Mouse (Mus musculus): ENCODE data around the gene Cdh1. TPM values are rescaled to one million over a fixed set of nuclear protein-coding genes. Genes with fewer than 3 reads are reported as not detected.

The Cdh1 gene
- polyA plus RNA-seq, 1 experiment: 1.8 TPM

- Histone ChIP-seq H3K27ac (ENCODE audit: insufficient read depth, low read length) (no peak overlapping the region), H3K4me1 (ENCODE audit: control insufficient read depth, insufficient read depth, low read length) (no peaks in the 10 kb centered on the region), H3K4me3 (ENCODE audit: insufficient read depth, low read length) (no peak overlapping the region)
- no peak for TF ChIP-seq POLR2A (IDR thresholded peaks at IDR 0.05; ENCODE audit: extremely low read depth, insufficient read depth, low read length)
- no peak for TF ChIP-seq CTCF (IDR thresholded peaks at IDR 0.05; ENCODE audit: extremely low read depth, insufficient read depth, low read length)
Observed at GRCm38 (mm10) chr8:106646731-106647130, 43.6 kb downstream of the Cdh1 start.

- no peaks in the 10 kb centered on the region for H3K4me1 ChIP-seq (ENCODE audit: control insufficient read depth, insufficient read depth, low read length)
- TF ChIP-seq CTCF (IDR thresholded peaks at IDR 0.05; ENCODE audit: extremely low read depth, insufficient read depth, low read length) (peak; percentile 69), POLR2A (IDR thresholded peaks at IDR 0.05; ENCODE audit: extremely low read depth, insufficient read depth, low read length) (no peak)
- no peak overlapping the region for H3K4me3 ChIP-seq (ENCODE audit: insufficient read depth, low read length)
- H3K27ac ChIP-seq (ENCODE audit: insufficient read depth, low read length): no peak overlapping the region
Observed at GRCm38 (mm10) chr8:106647387-106647786, 44.2 kb downstream of the Cdh1 start.

- TF ChIP-seq POLR2A (IDR thresholded peaks at IDR 0.05; ENCODE audit: extremely low read depth, insufficient read depth, low read length) (no peak), CTCF (IDR thresholded peaks at IDR 0.05; ENCODE audit: extremely low read depth, insufficient read depth, low read length) (no peak)
- no peak overlapping the region for H3K27ac ChIP-seq (ENCODE audit: insufficient read depth, low read length)
- no peak overlapping the region for H3K4me3 ChIP-seq (ENCODE audit: insufficient read depth, low read length)
- H3K4me1 ChIP-seq (ENCODE audit: control insufficient read depth, insufficient read depth, low read length): no peaks in the 10 kb centered on the region
Observed at GRCm38 (mm10) chr8:106648421-106648820, 45.3 kb downstream of the Cdh1 start.

DNA sequence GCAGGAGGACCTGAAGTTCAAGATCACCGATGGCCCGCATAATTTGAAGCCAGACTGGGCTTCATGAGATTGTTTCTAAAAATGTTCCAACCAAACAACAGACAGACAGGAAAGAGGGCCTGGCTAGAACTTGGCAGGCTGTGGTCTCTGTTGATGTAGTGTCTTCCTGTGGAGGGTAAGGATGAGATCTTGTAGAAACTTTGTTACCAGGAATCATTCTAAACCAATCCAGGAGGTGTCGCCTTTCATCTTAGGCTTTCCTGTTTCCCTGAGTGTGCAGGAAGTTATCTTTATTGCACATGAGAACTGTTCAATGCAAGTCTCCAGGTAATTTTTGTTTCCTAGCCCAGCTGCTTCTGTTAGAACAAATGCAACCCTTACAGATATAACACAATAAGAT lies 48.8 kb downstream of the Cdh1 start:
- TF ChIP-seq CTCF (IDR thresholded peaks at IDR 0.05; ENCODE audit: extremely low read depth, insufficient read depth, low read length) (no peak), POLR2A (IDR thresholded peaks at IDR 0.05; ENCODE audit: extremely low read depth, insufficient read depth, low read length) (no peak)
- Histone ChIP-seq H3K27ac (ENCODE audit: insufficient read depth, low read length) (no peak overlapping the region), H3K4me1 (ENCODE audit: control insufficient read depth, insufficient read depth, low read length) (no peaks in the 10 kb centered on the region), H3K4me3 (ENCODE audit: insufficient read depth, low read length) (no peak overlapping the region)

DNA sequence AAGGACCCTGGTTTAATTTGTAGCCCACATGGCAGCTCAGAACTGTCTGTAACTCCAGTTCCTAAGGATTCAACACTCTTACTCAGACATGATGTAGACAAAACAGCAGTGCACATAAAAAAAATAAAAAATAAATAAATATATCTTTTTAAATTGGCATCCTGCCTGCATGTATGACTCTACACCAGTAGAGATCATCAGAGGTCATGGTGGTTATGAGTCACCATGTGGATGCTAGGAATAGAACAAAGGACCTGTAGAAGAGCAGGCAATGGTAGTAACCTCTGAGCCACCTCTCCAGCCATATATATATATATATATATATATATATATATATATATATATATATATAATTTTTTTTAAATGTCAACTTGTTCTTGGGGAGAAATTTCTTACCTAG lies 52.9 kb downstream of the Cdh1 start:
- Histone ChIP-seq H3K4me3 (ENCODE audit: insufficient read depth, low read length) (no peak overlapping the region), H3K4me1 (ENCODE audit: control insufficient read depth, insufficient read depth, low read length) (no peaks in the 10 kb centered on the region), H3K27ac (ENCODE audit: insufficient read depth, low read length) (no peak overlapping the region)
- TF ChIP-seq POLR2A (IDR thresholded peaks at IDR 0.05; ENCODE audit: extremely low read depth, insufficient read depth, low read length): no peak
- TF ChIP-seq CTCF (IDR thresholded peaks at IDR 0.05; ENCODE audit: extremely low read depth, insufficient read depth, low read length): no peak

DNA sequence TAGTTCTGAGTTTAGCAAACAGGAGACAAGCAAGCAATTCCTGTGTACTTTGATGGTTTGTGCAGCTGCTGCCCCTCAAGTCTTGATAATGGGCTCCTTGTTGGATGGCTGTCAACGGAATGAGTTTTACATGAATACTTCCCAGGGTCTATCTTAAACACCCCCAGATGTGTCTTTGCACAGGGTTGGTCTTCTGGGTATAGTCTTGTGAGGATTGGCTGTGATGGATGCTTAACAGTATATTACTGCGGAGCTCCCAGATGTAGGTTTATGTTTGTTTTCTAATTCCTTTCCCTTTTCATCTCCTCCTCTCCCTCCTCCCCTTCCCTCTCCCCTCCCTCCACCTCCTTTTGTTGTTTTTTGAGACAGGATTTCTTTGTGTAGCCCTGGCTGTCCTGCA lies 69.6 kb downstream of the Cdh1 start:
- no peak overlapping the region for H3K27ac ChIP-seq (ENCODE audit: insufficient read depth, low read length)
- no peaks in the 10 kb centered on the region for H3K4me1 ChIP-seq (ENCODE audit: control insufficient read depth, insufficient read depth, low read length)
- H3K4me3 ChIP-seq (ENCODE audit: insufficient read depth, low read length): no peak overlapping the region
- TF ChIP-seq POLR2A (IDR thresholded peaks at IDR 0.05; ENCODE audit: extremely low read depth, insufficient read depth, low read length) (no peak), CTCF (IDR thresholded peaks at IDR 0.05; ENCODE audit: extremely low read depth, insufficient read depth, low read length) (no peak)

DNA sequence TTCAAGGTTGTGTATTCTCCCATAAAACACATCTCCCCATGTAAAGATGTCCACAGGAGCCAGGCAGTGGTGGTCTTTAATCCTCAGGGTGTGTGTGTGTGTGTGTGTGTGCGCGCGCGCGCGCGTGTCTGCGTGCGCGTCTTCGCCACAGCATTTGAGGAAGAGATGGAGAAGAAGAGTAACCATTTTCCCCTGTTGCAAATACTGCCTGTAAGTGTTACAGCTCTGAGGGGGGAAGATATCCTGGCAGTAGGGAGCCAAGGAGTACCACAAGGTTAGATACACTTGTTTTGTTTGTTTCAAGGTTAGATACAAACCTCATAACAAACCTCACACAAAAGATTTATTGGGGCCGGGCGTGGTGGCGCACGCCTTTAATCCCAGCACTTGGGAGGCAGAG lies 71.2 kb downstream of the Cdh1 start:
- TF ChIP-seq POLR2A (IDR thresholded peaks at IDR 0.05; ENCODE audit: extremely low read depth, insufficient read depth, low read length): no peak
- TF ChIP-seq CTCF (IDR thresholded peaks at IDR 0.05; ENCODE audit: extremely low read depth, insufficient read depth, low read length): no peak
- Histone ChIP-seq H3K27ac (ENCODE audit: insufficient read depth, low read length) (no peak overlapping the region), H3K4me1 (ENCODE audit: control insufficient read depth, insufficient read depth, low read length) (no peaks in the 10 kb centered on the region), H3K4me3 (ENCODE audit: insufficient read depth, low read length) (no peak overlapping the region)

GRCm38 (mm10) chr8:106674894-106675293 lies 71.7 kb downstream of the Cdh1 start:
- TF ChIP-seq POLR2A (IDR thresholded peaks at IDR 0.05; ENCODE audit: extremely low read depth, insufficient read depth, low read length): no peak
- 0 out of 2 replicates have a peak, but pooled peaks have one; percentile 11 for TF ChIP-seq CTCF (IDR thresholded peaks at IDR 0.05; ENCODE audit: extremely low read depth, insufficient read depth, low read length)
- Histone ChIP-seq H3K4me1 (ENCODE audit: control insufficient read depth, insufficient read depth, low read length) (no peaks in the 10 kb centered on the region), H3K27ac (ENCODE audit: insufficient read depth, low read length) (no peak overlapping the region), H3K4me3 (ENCODE audit: insufficient read depth, low read length) (no peak overlapping the region)

DNA sequence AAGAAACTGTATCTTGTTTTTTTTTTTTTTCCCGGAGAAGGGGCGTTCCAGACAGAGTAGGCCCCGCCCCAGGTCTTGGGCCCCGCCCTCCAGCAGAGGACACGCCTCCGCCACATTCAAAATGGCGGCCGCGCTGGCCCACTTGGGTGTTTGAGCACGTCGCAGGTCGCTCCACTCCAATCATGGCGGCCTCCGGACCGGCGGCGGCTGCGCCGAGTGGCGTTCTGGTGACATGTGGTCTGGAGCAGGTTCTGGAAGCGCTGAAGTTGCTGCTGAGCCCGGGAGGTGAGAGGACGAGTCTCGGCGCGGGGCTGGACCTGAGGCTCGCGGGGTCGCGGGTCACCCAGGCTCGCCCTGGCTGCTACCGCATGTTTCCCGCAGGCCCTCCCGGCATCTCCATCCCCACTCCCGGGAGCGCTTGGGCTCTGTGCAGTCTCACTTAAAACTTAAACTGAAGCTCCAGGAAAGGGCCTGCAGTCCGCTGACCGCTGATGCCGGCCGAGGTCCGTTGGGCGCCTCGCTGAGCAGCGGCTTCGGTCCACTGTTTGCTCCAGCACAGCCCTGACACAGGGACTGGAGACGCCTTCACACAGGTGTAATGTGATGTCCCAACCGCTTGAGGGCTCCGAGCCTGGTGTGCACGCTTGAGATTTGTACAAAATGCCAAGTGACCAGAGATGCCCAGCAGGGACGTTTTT lies 80.0 kb downstream of the Cdh1 start, which contains the start of gene Tango6:
Gene Tango6 (plus strand): TSS at position 98 of the 698 bp plus-strand sequence.
- peak; percentile 67 for TF ChIP-seq CTCF (IDR thresholded peaks at IDR 0.05; ENCODE audit: extremely low read depth, insufficient read depth, low read length)
- TF ChIP-seq POLR2A (IDR thresholded peaks at IDR 0.05; ENCODE audit: extremely low read depth, insufficient read depth, low read length): peak; percentile 65
- no peaks in the 10 kb centered on the region for H3K4me1 ChIP-seq (ENCODE audit: control insufficient read depth, insufficient read depth, low read length)
- peak within 1 kb of the TSS; percentile 39; the same call in 1 of the 2 replicates for H3K27ac ChIP-seq (ENCODE audit: insufficient read depth, low read length)
- H3K4me3 ChIP-seq (ENCODE audit: insufficient read depth, low read length): peak within 1 kb of the TSS; percentile 66

DNA sequence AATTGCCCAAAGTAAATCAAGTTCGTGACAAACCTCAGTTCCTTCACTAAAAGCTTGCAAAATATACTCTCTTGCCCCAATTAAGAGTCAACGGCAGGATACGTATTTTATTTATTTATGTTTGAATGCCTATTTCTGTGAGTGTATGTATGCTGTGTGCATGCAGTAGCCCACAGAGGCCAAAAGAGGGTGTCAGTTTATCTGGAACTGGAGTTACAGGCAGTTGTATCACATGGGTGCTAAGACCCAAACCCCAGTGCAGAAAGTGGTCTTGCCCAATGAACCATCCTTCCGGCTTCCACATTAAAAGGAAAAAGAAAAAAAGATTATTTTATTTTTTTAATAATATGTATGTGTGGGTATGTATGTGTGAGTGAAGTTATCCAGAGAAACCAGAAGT lies 81.2 kb downstream of the Cdh1 start:
- Histone ChIP-seq H3K4me3 (ENCODE audit: insufficient read depth, low read length) (no peak overlapping the region), H3K27ac (ENCODE audit: insufficient read depth, low read length) (no peak overlapping the region), H3K4me1 (ENCODE audit: control insufficient read depth, insufficient read depth, low read length) (no peaks in the 10 kb centered on the region)
- TF ChIP-seq CTCF (IDR thresholded peaks at IDR 0.05; ENCODE audit: extremely low read depth, insufficient read depth, low read length): no peak
- no peak for TF ChIP-seq POLR2A (IDR thresholded peaks at IDR 0.05; ENCODE audit: extremely low read depth, insufficient read depth, low read length)

Measured in cortical plate, adult 2 months (tissue).